Mouse (Mus musculus): ENCODE measurements around the gene Bbip1.

DNA sequence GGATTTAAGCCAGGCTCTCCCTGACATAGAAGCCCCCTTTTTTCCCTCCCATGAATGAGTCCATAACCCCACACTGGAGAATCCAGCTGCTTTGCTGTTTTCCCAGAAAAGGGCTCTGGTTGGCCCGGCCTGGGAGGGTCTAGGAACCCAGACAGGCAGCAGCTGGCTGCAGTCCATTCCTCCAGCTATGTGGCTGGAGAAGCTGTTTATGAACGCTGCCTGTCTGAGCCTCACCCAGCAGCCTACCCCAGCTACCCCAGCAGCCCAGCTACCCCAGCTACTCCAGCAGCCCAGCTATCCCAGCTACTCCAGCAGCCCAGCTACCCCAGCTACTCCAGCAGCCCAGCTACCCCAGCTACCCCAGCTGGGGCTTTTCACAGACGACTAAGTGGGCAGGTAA lies 52.4 kb downstream of the Bbip1 start, which contains the start of gene Pdcd4:
- TF ChIP-seq POLR2A (IDR thresholded peaks at IDR 0.05; ENCODE audit: insufficient read depth, low read length): no peak
- no peak for TF ChIP-seq CTCF (IDR thresholded peaks at IDR 0.05; ENCODE audit: low read depth, low read length)
